Mouse (Mus musculus) spleen, postnatal 0 days (tissue): Measurements from ENCODE around the gene Sh3bgrl3. TPM values are rescaled to one million over a fixed set of nuclear protein-coding genes. Genes with fewer than 3 reads are reported as not detected.

Experiments
- polyA plus RNA-seq: library from polyadenylated mRNA; unstranded; fragments of >200 nt; fragmentation: Nextera tagmentation; extraction: Ambion mirVana; gene quantifications from 2 replicates; pipeline ENCODE4 v1.2.1, GENCODE M21; 2015

Gene Sh3bgrl3
- 386 and 481 TPM in 2 replicates for polyA plus RNA-seq

GRCm38 (mm10) chr4:134128221-134128982 is at the start of gene Sh3bgrl3:
Gene Sh3bgrl3 (minus strand): TSS chr4:134128789.

GRCm38 (mm10) chr4:134101979-134102741 is 26.4 kb downstream of the Sh3bgrl3 start, which contains the start of gene Ubxn11:
Gene Ubxn11 (plus strand): TSS chr4:134102570.

GRCm38 (mm10) chr4:134094923-134095547 is 33.6 kb downstream of the Sh3bgrl3 start, which contains the start of gene Cd52:
Gene Cd52 (minus strand): TSS chr4:134095082.

Other genes starting within 250 kb of the Sh3bgrl3 start
- gene Rps6ka1, start 241.0 kb downstream of the Sh3bgrl3 start, polyA plus RNA-seq, result 78.2 and 78.6 TPM in 2 replicates
- 1,054 and 1,194 TPM in 2 replicates for gene Hmgn2, start 160.1 kb downstream of the Sh3bgrl3 start, polyA plus RNA-seq
- gene Dhdds, start 127.9 kb downstream of the Sh3bgrl3 start, polyA plus RNA-seq, result 17.5 and 18.5 TPM in 2 replicates
- gene Lin28a, start 109.9 kb downstream of the Sh3bgrl3 start, polyA plus RNA-seq, result 1.3 and 2.2 TPM in 2 replicates
- 0.08 and 0.15 TPM in 2 replicates for gene Zfp683, start 75.0 kb downstream of the Sh3bgrl3 start, polyA plus RNA-seq
- gene Crybg2, start 68.0 kb downstream of the Sh3bgrl3 start, polyA plus RNA-seq, result 1.9 TPM in 2 replicates
- gene Cd52, start 33.7 kb downstream of the Sh3bgrl3 start, polyA plus RNA-seq, result 274 and 378 TPM in 2 replicates
- 3.3 and 4.5 TPM in 2 replicates for gene Ubxn11, start 26.2 kb downstream of the Sh3bgrl3 start, polyA plus RNA-seq
- 113 and 118 TPM in 2 replicates for gene Cep85, start 58.3 kb upstream of the Sh3bgrl3 start, polyA plus RNA-seq
- not detected in 2 replicates for gene Gm7534, start 74.2 kb upstream of the Sh3bgrl3 start, polyA plus RNA-seq
- gene Catsper4, start 98.6 kb upstream of the Sh3bgrl3 start, polyA plus RNA-seq, result not detected in 2 replicates
- 0.16 TPM in 2 replicates for gene Cnksr1, start 109.6 kb upstream of the Sh3bgrl3 start, polyA plus RNA-seq
- gene E130218I03Rik, start 114.9 kb upstream of the Sh3bgrl3 start, polyA plus RNA-seq, result 0.17 and 0.51 TPM in 2 replicates
- gene Zfp593, start 116.8 kb upstream of the Sh3bgrl3 start, polyA plus RNA-seq, result 12.5 and 13.6 TPM in 2 replicates
- gene Gm30191, start 118.1 kb upstream of the Sh3bgrl3 start, polyA plus RNA-seq, result not detected in 2 replicates
- 8.5 and 9.0 TPM in 2 replicates for gene Grrp1, start 125.3 kb upstream of the Sh3bgrl3 start, polyA plus RNA-seq
- 14.1 and 15.3 TPM in 2 replicates for gene Pdik1l, start 159.1 kb upstream of the Sh3bgrl3 start, polyA plus RNA-seq
- 0.41 and 0.76 TPM in 2 replicates for gene Trim63, start 186.3 kb upstream of the Sh3bgrl3 start, polyA plus RNA-seq
- gene Slc30a2, start 214.4 kb upstream of the Sh3bgrl3 start, polyA plus RNA-seq, result 0.57 and 0.70 TPM in 2 replicates